Mouse (Mus musculus) heart, embryonic 16.5 days (tissue): ENCODE data around the gene Adamtsl3. TPM values are rescaled to one million over a fixed set of nuclear protein-coding genes. Genes with fewer than 3 reads are reported as not detected.

ENCODE experiments used
- ATAC-seq: fragments of 200-750 bp; cut with Nextera tagmentation; replicated peaks from 2 replicates; pipeline ENCODE4 v1.8.0; 2017; ENCODE audit warnings: moderate number of reproducible peaks; ENCODE audit not compliant: insufficient read depth, low FRiP score; ENCODE audit errors: extremely low read depth
- H3K27ac ChIP-seq: fragments of 300-500 bp; sonication (generic); 2 replicates; pipeline ENCODE4 v1.5.1; 2014; ENCODE audit warnings: mild to moderate bottlenecking, low read length, control low read depth, moderate library complexity
- H3K27me3 ChIP-seq: fragments of 300-500 bp; sonication (generic); 2 replicates; pipeline ENCODE4 v1.6.1; 2014; ENCODE audit warnings: low read length, mixed read lengths; ENCODE audit not compliant: control insufficient read depth, insufficient read depth
- H3K36me3 ChIP-seq: fragments of 300-500 bp; sonication (generic); 2 replicates; pipeline ENCODE4 v1.6.1; 2014; ENCODE audit not compliant: control insufficient read depth, insufficient read depth
- H3K4me1 ChIP-seq: fragments of 300-500 bp; sonication (generic); 2 replicates; pipeline ENCODE4 v1.6.1; 2014; ENCODE audit warnings: low read length, mixed read lengths; ENCODE audit not compliant: control insufficient read depth, insufficient read depth
- H3K4me2 ChIP-seq: fragments of 300-500 bp; sonication (generic); 2 replicates; pipeline ENCODE4 v1.6.1; 2014; ENCODE audit warnings: low read depth, mild to moderate bottlenecking, control low read depth, low read length
- H3K4me3 ChIP-seq: fragments of 300-500 bp; sonication (generic); 2 replicates; pipeline ENCODE4 v1.5.1; 2014; ENCODE audit warnings: mild to moderate bottlenecking, control low read depth, low read length
- H3K9ac ChIP-seq: fragments of 300-500 bp; sonication (generic); 2 replicates; pipeline ENCODE4 v1.6.1; 2014; ENCODE audit warnings: low read length, control low read depth
- H3K9me3 ChIP-seq: fragments of 300-500 bp; sonication (generic); replicated peaks from 2 replicates; pipeline ENCODE4 v1.6.1; 2016; ENCODE audit warnings: low read length; ENCODE audit not compliant: control insufficient read depth
- WGBS: fragments of 180-500 bp; shearing (Covaris S2); extraction: QIAGEN DNeasy Blood & Tissue Kit; methylation state at CpG from one replicate; pipeline ENCODE4 v1.1.7; 2014; 5-methylcytosine and 5-hydroxymethylcytosine counted together
- polyA plus RNA-seq: library from polyadenylated mRNA; unstranded; fragments of >200 nt; fragmentation: Nextera tagmentation; extraction: Ambion mirVana; gene quantifications from 2 replicates; pipeline ENCODE4 v1.2.1, GENCODE M21; 2015

Adamtsl3 gene
- polyA plus RNA-seq, 1 experiment from 2014 or later: 1.6 TPM

- no peaks in the 10 kb centered on the region for H3K4me1 ChIP-seq
- ATAC-seq: no peak
These were observed 244.5 kb downstream of the Adamtsl3 start for GRCm38 (mm10) chr7:82580007-82580406.

GRCm38 (mm10) chr7:82581802-82582201 is 246.3 kb downstream of the Adamtsl3 start:
- H3K4me1 ChIP-seq: no peaks in the 10 kb centered on the region

More at GRCm38 (mm10) chr7:82580007-82580406, 244.5 kb downstream of the Adamtsl3 start:
- 71% methylated on average over 3 of the region's 3 CpGs for WGBS
- Histone ChIP-seq H3K27ac (no peak overlapping the region), H3K36me3 (no peaks in the 10 kb centered on the region), H3K9me3 (no peaks in the 10 kb centered on the region), H3K4me3 (no peak overlapping the region), H3K4me2 (no peak overlapping the region), H3K9ac (no peak overlapping the region), H3K27me3 (no peaks in the 10 kb centered on the region)

DNA sequence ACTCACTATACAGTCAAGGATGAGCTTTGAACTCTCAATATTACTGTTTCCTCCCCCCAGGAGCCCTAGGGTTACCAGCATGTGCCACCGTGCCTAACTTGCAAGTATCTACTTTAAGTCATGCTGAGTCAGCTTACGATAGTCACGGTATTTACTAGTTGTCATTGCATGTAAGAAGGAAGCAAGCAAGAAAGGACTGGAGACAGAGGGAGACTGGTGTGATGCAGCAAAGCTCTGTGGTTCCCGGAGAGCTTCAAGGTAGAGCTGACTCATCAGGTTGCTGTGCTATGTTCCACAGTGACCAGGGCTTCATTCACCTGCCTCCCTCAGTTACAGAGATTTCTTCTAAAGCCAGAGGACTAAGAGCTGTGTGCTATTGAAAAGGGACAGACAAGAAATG is 247.0 kb downstream of the Adamtsl3 start:
- no peak overlapping the region for H3K4me2 ChIP-seq
- H3K4me3 ChIP-seq: no peak overlapping the region
- H3K4me1 ChIP-seq: no peaks in the 10 kb centered on the region
- 80% methylated on average over 4 of the region's 4 CpGs for WGBS
- ATAC-seq: no peak
- no peaks in the 10 kb centered on the region for H3K9me3 ChIP-seq
- no peak overlapping the region for H3K27ac ChIP-seq
- H3K27me3 ChIP-seq: no peaks in the 10 kb centered on the region
- no peaks in the 10 kb centered on the region for H3K36me3 ChIP-seq
- H3K9ac ChIP-seq: no peak overlapping the region

More at GRCm38 (mm10) chr7:82581802-82582201, 246.3 kb downstream of the Adamtsl3 start:
- Histone ChIP-seq H3K36me3 (no peaks in the 10 kb centered on the region), H3K4me2 (no peak overlapping the region), H3K9ac (no peak overlapping the region), H3K27me3 (no peaks in the 10 kb centered on the region), H3K9me3 (no peaks in the 10 kb centered on the region), H3K27ac (no peak overlapping the region), H3K4me3 (no peak overlapping the region)
- WGBS: 58% methylated on average over 5 of the region's 5 CpGs
- ATAC-seq: no peak

DNA sequence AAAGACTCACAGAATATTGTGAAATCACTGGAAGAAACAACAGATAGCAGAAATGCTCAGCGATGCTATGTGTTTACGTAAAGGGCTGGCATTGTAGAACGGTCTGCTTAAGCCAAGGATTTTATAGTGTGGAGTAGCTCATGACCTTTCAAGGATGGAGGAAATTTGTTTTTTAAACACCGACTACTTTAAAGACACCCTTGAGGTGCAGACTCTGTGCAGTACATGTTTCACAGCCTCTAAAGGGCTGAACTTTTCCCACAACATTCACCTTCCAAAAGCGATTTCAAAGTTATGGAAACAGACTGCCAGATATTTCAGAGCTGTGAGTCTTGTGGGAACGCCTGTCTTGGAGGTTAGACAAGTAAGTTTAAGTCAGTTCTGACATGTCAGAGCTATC is 255.4 kb downstream of the Adamtsl3 start:
- Histone ChIP-seq H3K36me3 (no peaks in the 10 kb centered on the region), H3K27ac (no peak overlapping the region), H3K27me3 (no peaks in the 10 kb centered on the region), H3K4me3 (no peak overlapping the region), H3K4me2 (no peak overlapping the region), H3K4me1 (no peaks in the 10 kb centered on the region), H3K9me3 (no peaks in the 10 kb centered on the region), H3K9ac (no peak overlapping the region)
- WGBS: 74% methylated on average over 6 of the region's 6 CpGs
- ATAC-seq: no peak

- no peaks in the 10 kb centered on the region for H3K4me1 ChIP-seq
- H3K9ac ChIP-seq: no peak overlapping the region
- no peak for ATAC-seq
- no peaks in the 10 kb centered on the region for H3K9me3 ChIP-seq
- H3K4me2 ChIP-seq: no peak overlapping the region
- WGBS: 65% methylated on average over 4 of the region's 4 CpGs
- no peak overlapping the region for H3K27ac ChIP-seq
- no peaks in the 10 kb centered on the region for H3K36me3 ChIP-seq
- no peak overlapping the region for H3K4me3 ChIP-seq
- H3K27me3 ChIP-seq: no peaks in the 10 kb centered on the region
These were observed 266.5 kb downstream of the Adamtsl3 start for GRCm38 (mm10) chr7:82602008-82602407.

- Histone ChIP-seq H3K27ac (no peak overlapping the region), H3K9ac (no peak overlapping the region), H3K36me3 (no peaks in the 10 kb centered on the region), H3K4me1 (no peaks in the 10 kb centered on the region), H3K9me3 (no peaks in the 10 kb centered on the region), H3K4me2 (no peak overlapping the region), H3K4me3 (no peak overlapping the region), H3K27me3 (no peaks in the 10 kb centered on the region)
- no peak for ATAC-seq
- 79% methylated on average over 6 of the region's 6 CpGs for WGBS
These were observed 269.9 kb downstream of the Adamtsl3 start for GRCm38 (mm10) chr7:82605425-82605824.

DNA sequence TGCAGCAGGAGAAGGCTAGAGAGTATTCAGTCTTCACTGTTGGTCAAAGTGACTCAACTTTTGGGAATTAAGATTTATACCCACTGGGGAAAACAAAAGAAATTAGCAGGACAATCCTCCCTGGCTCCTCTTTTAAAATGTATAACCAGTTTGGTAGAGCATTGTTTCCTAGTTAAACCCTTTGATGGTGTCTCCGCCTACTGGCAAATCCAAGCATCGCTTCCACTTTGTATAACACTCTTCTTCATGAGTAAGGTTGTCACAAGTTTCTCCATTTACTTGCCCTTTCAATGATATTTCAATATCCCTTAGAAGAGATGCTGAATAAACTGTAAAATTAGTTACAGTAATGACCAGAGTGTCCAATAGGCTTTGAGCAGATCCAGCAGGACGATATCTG is 274.1 kb downstream of the Adamtsl3 start:
- Histone ChIP-seq H3K4me1 (no peaks in the 10 kb centered on the region), H3K9ac (no peak overlapping the region), H3K4me2 (no peak overlapping the region), H3K27me3 (no peaks in the 10 kb centered on the region), H3K27ac (no peak overlapping the region), H3K4me3 (no peak overlapping the region), H3K36me3 (no peaks in the 10 kb centered on the region), H3K9me3 (no peaks in the 10 kb centered on the region)
- ATAC-seq: no peak
- 63% methylated on average over 3 of the region's 3 CpGs for WGBS

GRCm38 (mm10) chr7:82625342-82625741 is 289.8 kb downstream of the Adamtsl3 start:
- Histone ChIP-seq H3K27ac (no peak overlapping the region), H3K9ac (no peak overlapping the region), H3K27me3 (no peaks in the 10 kb centered on the region), H3K36me3 (no peaks in the 10 kb centered on the region), H3K4me1 (no peaks in the 10 kb centered on the region), H3K9me3 (no peaks in the 10 kb centered on the region), H3K4me2 (no peak overlapping the region), H3K4me3 (no peak overlapping the region)
- ATAC-seq: no peak
- 10% methylated on average over 7 of the region's 7 CpGs for WGBS

DNA sequence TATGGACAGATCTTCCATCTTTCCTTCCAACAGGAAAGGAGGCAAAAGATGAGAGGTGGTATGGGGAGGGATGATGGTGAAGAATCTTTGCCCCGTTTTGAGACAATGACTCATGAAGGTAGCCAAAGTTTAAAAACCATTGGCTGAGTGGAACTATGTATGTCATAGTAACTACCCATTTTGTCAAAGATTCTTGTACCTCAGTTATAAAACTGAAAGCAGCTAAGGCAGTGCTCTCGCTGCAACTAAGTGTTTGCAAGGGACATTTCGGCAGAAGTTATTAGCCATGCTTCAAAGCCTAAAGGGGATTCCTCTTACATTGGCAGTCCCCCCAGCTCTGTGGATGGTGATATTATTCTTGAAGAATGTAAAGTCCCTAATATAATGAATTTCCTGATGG is 311.7 kb downstream of the Adamtsl3 start:
- no peaks in the 10 kb centered on the region for H3K9me3 ChIP-seq
- no peak for ATAC-seq
- no peak overlapping the region for H3K4me3 ChIP-seq
- H3K27me3 ChIP-seq: no peaks in the 10 kb centered on the region
- no peak overlapping the region for H3K27ac ChIP-seq
- no peak overlapping the region for H3K4me2 ChIP-seq
- H3K9ac ChIP-seq: no peak overlapping the region
- H3K36me3 ChIP-seq: no peaks in the 10 kb centered on the region
- H3K4me1 ChIP-seq: peaks cover 5% of the 10 kb centered on the region; the same call in 1 of the 2 replicates
- 85% methylated on average over 3 of the region's 3 CpGs for WGBS
